Mouse (Mus musculus): ENCODE results near the gene Ptges2. TPM values are rescaled to one million over a fixed set of nuclear protein-coding genes. Genes with fewer than 3 reads are reported as not detected.

Gene Ptges2
- total RNA-seq, 1 experiment = 24.9 TPM

DNA sequence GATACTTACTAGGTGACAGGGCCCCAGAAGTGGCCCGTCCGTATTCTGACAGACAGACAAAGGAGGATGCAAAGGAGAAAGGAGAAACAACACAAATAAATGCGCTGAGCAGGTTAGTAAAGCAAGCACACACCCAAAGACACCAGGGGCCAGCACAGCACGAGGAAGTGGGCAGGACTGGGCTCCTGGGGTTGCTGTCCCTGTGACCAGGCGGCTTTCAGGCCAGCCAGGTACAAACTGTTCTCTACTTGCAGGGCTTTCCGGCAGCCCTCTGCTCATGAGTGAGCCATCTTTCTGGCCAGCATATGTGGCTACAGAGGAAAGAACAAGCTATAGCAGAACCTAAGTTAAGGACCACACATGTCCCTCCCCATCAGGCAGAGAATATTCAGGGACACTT lies 25.0 kb downstream of the Ptges2 start:
- Histone ChIP-seq H3K9me3 (ENCODE audit: control insufficient read depth, insufficient read depth, low read depth, low read length) (no peaks in the 10 kb centered on the region), H3K4me3 (ENCODE audit: insufficient read depth in 1 of 2, low read depth in 1 of 2, low read length in 2 of 2, poor library complexity in 1 of 2, severe bottlenecking in 1 of 2) (no peak overlapping the region), H3K36me3 (ENCODE audit: control insufficient read depth, insufficient read depth, low read length, poor library complexity, severe bottlenecking) (peaks cover 22% of the 10 kb centered on the region; the same call in 1 of the 2 replicates), H3K4me1 (ENCODE audit: control insufficient read depth in 2 of 2, insufficient read depth in 2 of 2, low read length in 2 of 2, poor library complexity in 1 of 2) (peaks cover 0 to 4% of the 10 kb centered on the region in 2 experiments; a peak in 1 of 4 replicates), H3K27ac (ENCODE audit: insufficient read depth, low read depth, low read length, poor library complexity, severe bottlenecking) (no peak overlapping the region), H3K9ac (ENCODE audit: insufficient read depth, low read depth, low read length, poor library complexity, severe bottlenecking) (no peak overlapping the region)
- DNase-seq (ENCODE audit: low read depth, low spot score) = no peak
- in situ Hi-C loops (cut with MboI; ENCODE audit: low sequenced_read_pairs in 2 of 2, unreplicated experiment in 2 of 2) = no loop called here
- TF ChIP-seq ZC3H11A (IDR thresholded peaks at IDR 0.05; ENCODE audit: borderline replicate concordance, low read depth, low read length) (no peak), CHD2 (IDR thresholded peaks at IDR 0.05; ENCODE audit: low read depth, low read length) (no peak), MAFK (IDR thresholded peaks at IDR 0.05; ENCODE audit: insufficient read depth, low read depth, low read length) (no peak), ZNF384 (IDR thresholded peaks at IDR 0.05; ENCODE audit: low read depth, low read length) (no peak), HCFC1 (IDR thresholded peaks at IDR 0.05; ENCODE audit: borderline replicate concordance, insufficient read depth, low read length) (no peak)

DNA sequence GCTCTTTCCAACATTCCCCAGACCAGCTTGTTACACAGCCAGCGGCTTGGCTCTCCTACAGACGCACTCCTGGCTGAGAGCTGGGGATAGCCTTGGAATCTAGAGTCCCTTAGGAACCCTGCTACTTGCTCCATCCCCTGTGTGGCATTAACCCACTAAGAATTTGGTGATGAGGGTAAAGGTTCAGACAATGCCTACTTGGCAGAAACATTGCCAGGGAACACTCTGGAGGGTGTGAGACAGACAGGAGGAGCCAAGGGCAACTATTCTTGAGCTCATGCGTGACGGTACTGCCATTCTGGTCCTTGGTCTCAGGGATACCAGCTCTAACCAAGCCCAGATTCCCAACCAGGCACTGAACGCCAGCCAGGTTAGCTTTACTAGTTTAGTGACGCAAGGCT lies 26.2 kb downstream of the Ptges2 start:
- H3K4me3 ChIP-seq (ENCODE audit: insufficient read depth in 1 of 2, low read depth in 1 of 2, low read length in 2 of 2, poor library complexity in 1 of 2, severe bottlenecking in 1 of 2) = no peak overlapping the region
- no peak for TF ChIP-seq CHD2 (IDR thresholded peaks at IDR 0.05; ENCODE audit: low read depth, low read length)
- TF ChIP-seq ZC3H11A (IDR thresholded peaks at IDR 0.05; ENCODE audit: borderline replicate concordance, low read depth, low read length) = no peak
- TF ChIP-seq ZNF384 (IDR thresholded peaks at IDR 0.05; ENCODE audit: low read depth, low read length) = no peak
- no peak for TF ChIP-seq MAFK (IDR thresholded peaks at IDR 0.05; ENCODE audit: insufficient read depth, low read depth, low read length)
- TF ChIP-seq HCFC1 (IDR thresholded peaks at IDR 0.05; ENCODE audit: borderline replicate concordance, insufficient read depth, low read length) = no peak
- no peaks in the 10 kb centered on the region for H3K9me3 ChIP-seq (ENCODE audit: control insufficient read depth, insufficient read depth, low read depth, low read length)
- peaks cover 11% of the 10 kb centered on the region; the same call in 1 of the 2 replicates for H3K36me3 ChIP-seq (ENCODE audit: control insufficient read depth, insufficient read depth, low read length, poor library complexity, severe bottlenecking)
- H3K27ac ChIP-seq (ENCODE audit: insufficient read depth, low read depth, low read length, poor library complexity, severe bottlenecking) = no peak overlapping the region
- H3K4me1 ChIP-seq (ENCODE audit: control insufficient read depth in 2 of 2, insufficient read depth in 2 of 2, low read length in 2 of 2, poor library complexity in 1 of 2) = peaks cover 0 to 4% of the 10 kb centered on the region in 2 experiments; a peak in 1 of 4 replicates
- no peak for DNase-seq (ENCODE audit: low read depth, low spot score)
- no peak overlapping the region for H3K9ac ChIP-seq (ENCODE audit: insufficient read depth, low read depth, low read length, poor library complexity, severe bottlenecking)
- in situ Hi-C loops (cut with MboI; ENCODE audit: low sequenced_read_pairs in 2 of 2, unreplicated experiment in 2 of 2) = no loop called here

DNA sequence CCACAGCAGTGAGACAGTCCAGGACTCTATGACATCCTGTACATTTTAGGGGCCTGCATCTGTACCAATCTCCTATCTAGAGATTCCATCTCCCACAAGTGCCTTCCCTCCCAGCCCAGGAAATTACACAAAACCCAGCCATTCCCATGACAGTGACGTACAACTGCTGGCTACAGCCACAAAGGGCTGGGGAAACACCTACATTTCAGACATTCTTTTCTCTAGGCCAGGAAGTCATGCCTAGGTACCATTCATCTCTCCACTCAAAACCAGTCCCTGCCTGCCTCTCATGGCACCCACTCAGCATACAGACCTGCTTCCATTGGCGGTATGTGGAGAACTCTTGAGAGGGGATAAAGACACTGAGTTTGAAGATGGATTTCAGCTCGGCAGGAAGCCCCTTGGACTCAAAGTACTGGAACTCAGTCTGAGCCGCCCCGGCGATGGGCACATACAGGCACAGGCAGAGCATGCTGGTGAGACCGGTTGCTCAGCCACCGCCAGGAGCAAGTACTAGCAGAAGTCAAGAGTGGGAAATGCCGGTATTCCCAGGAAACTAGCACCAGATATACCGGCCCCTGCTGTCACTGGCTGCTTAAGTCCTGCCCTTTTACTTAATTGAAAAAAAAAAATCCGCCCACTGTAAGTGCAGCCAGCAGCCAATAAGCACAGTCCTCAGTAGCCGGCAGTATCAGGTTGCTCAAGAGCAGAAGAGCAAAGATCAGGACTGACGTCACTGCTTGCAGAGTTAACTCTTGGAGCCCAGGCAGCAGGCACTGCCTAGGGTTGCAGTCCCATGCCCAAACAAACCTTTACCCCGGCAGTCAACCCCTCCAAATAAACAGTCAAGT lies 28.0 kb downstream of the Ptges2 start:
- H3K9ac ChIP-seq (ENCODE audit: insufficient read depth, low read depth, low read length, poor library complexity, severe bottlenecking) = peak overlapping the region; percentile 14; the same call in 1 of the 2 replicates
- peak; percentile 93 for TF ChIP-seq ZNF384 (IDR thresholded peaks at IDR 0.05; ENCODE audit: low read depth, low read length)
- peak; percentile 47; the same call in 1 of the 2 replicates for TF ChIP-seq CHD2 (IDR thresholded peaks at IDR 0.05; ENCODE audit: low read depth, low read length)
- no peak for TF ChIP-seq MAFK (IDR thresholded peaks at IDR 0.05; ENCODE audit: insufficient read depth, low read depth, low read length)
- TF ChIP-seq ZC3H11A (IDR thresholded peaks at IDR 0.05; ENCODE audit: borderline replicate concordance, low read depth, low read length) = no peak
- no peak for TF ChIP-seq HCFC1 (IDR thresholded peaks at IDR 0.05; ENCODE audit: borderline replicate concordance, insufficient read depth, low read length)
- in situ Hi-C loops (cut with MboI; ENCODE audit: low sequenced_read_pairs in 2 of 2, unreplicated experiment in 2 of 2) = no loop called here
- H3K36me3 ChIP-seq (ENCODE audit: control insufficient read depth, insufficient read depth, low read length, poor library complexity, severe bottlenecking) = peaks cover 2% of the 10 kb centered on the region; the same call in 1 of the 2 replicates
- H3K27ac ChIP-seq (ENCODE audit: insufficient read depth, low read depth, low read length, poor library complexity, severe bottlenecking) = no peak overlapping the region; the same call in 1 of the 2 replicates
- DNase-seq (ENCODE audit: low read depth, low spot score) = peak; percentile 55
- H3K4me3 ChIP-seq (ENCODE audit: insufficient read depth in 1 of 2, low read depth in 1 of 2, low read length in 2 of 2, poor library complexity in 1 of 2, severe bottlenecking in 1 of 2) = peak overlapping the region; percentile 39 to 41; a peak in 3 of 4 replicates
- H3K4me1 ChIP-seq (ENCODE audit: control insufficient read depth in 2 of 2, insufficient read depth in 2 of 2, low read length in 2 of 2, poor library complexity in 1 of 2) = peaks cover 0 to 4% of the 10 kb centered on the region in 2 experiments; a peak in 1 of 4 replicates
- no peaks in the 10 kb centered on the region for H3K9me3 ChIP-seq (ENCODE audit: control insufficient read depth, insufficient read depth, low read depth, low read length)

DNA sequence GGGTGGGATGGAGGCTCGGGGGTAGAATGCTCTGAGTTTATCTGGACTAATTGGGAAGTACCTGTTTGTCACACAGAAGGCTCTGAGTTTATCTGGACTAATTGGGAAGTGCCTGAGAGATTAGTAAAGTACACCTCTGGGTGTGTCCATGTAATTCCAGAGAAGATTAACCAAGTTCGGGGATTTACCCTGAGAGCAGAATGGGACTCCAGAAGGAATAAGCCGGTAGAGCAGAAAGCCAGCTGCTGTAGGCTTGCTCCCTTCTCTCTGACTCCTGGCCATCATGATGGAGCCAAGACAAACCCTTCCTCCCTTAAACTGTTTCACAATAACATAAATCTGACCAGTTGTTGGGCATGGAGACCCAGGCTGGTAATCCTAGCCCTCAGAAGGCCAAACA lies 29.1 kb downstream of the Ptges2 start:
- H3K36me3 ChIP-seq (ENCODE audit: control insufficient read depth, insufficient read depth, low read length, poor library complexity, severe bottlenecking) = peaks cover 2% of the 10 kb centered on the region; the same call in 1 of the 2 replicates
- H3K27ac ChIP-seq (ENCODE audit: insufficient read depth, low read depth, low read length, poor library complexity, severe bottlenecking) = no peak overlapping the region
- in situ Hi-C loops (cut with MboI; ENCODE audit: low sequenced_read_pairs in 2 of 2, unreplicated experiment in 2 of 2) = no loop called here
- H3K9ac ChIP-seq (ENCODE audit: insufficient read depth, low read depth, low read length, poor library complexity, severe bottlenecking) = no peak overlapping the region
- H3K9me3 ChIP-seq (ENCODE audit: control insufficient read depth, insufficient read depth, low read depth, low read length) = no peaks in the 10 kb centered on the region
- peaks cover 0 to 4% of the 10 kb centered on the region in 2 experiments; a peak in 1 of 4 replicates for H3K4me1 ChIP-seq (ENCODE audit: control insufficient read depth in 2 of 2, insufficient read depth in 2 of 2, low read length in 2 of 2, poor library complexity in 1 of 2)
- no peak for DNase-seq (ENCODE audit: low read depth, low spot score)
- H3K4me3 ChIP-seq (ENCODE audit: insufficient read depth in 1 of 2, low read depth in 1 of 2, low read length in 2 of 2, poor library complexity in 1 of 2, severe bottlenecking in 1 of 2) = no peak overlapping the region
- TF ChIP-seq CHD2 (IDR thresholded peaks at IDR 0.05; ENCODE audit: low read depth, low read length) (no peak), ZNF384 (IDR thresholded peaks at IDR 0.05; ENCODE audit: low read depth, low read length) (no peak), ZC3H11A (IDR thresholded peaks at IDR 0.05; ENCODE audit: borderline replicate concordance, low read depth, low read length) (no peak), HCFC1 (IDR thresholded peaks at IDR 0.05; ENCODE audit: borderline replicate concordance, insufficient read depth, low read length) (no peak), MAFK (IDR thresholded peaks at IDR 0.05; ENCODE audit: insufficient read depth, low read depth, low read length) (no peak)

Measured in ES-E14 (cell line).